Mouse (Mus musculus) embryonic facial prominence, embryonic 15.5 days (tissue): ENCODE data around the gene Brpf1. TPM values are rescaled to one million over a fixed set of nuclear protein-coding genes. Genes with fewer than 3 reads are reported as not detected.

Source experiments
- ATAC-seq: fragments of 200-750 bp; cut with Nextera tagmentation; 2 replicates; pipeline ENCODE4 v1.8.0; 2017; ENCODE audit warnings: low read depth, moderate TSS enrichment; ENCODE audit not compliant: insufficient number of reproducible peaks, low FRiP score, low TSS enrichment
- H3K27ac ChIP-seq: fragments of 300-500 bp; sonication (generic); replicated peaks from 2 replicates; pipeline ENCODE4 v1.5.1; 2015; ENCODE audit warnings: mild to moderate bottlenecking, inconsistent platforms
- H3K27me3 ChIP-seq: fragments of 300-500 bp; sonication (generic); 2 replicates; pipeline ENCODE4 v1.6.1; 2015; ENCODE audit warnings: inconsistent platforms
- H3K36me3 ChIP-seq: fragments of 300-500 bp; sonication (generic); 2 replicates; pipeline ENCODE4 v1.6.1; 2015; ENCODE audit warnings: mild to moderate bottlenecking, inconsistent platforms
- H3K4me1 ChIP-seq: fragments of 300-500 bp; sonication (generic); 2 replicates; pipeline ENCODE4 v1.6.1; 2015; ENCODE audit warnings: inconsistent platforms
- H3K4me2 ChIP-seq: fragments of 300-500 bp; sonication (generic); replicated peaks from 2 replicates; pipeline ENCODE4 v1.6.1; 2015; ENCODE audit warnings: mild to moderate bottlenecking, inconsistent platforms
- H3K4me3 ChIP-seq: fragments of 300-500 bp; sonication (generic); replicated peaks from 2 replicates; pipeline ENCODE4 v1.5.1; 2015; ENCODE audit warnings: mild to moderate bottlenecking, inconsistent platforms
- H3K9ac ChIP-seq: fragments of 300-500 bp; sonication (generic); 2 replicates; pipeline ENCODE4 v1.6.1; 2015; ENCODE audit warnings: inconsistent platforms
- H3K9me3 ChIP-seq: fragments of 300-500 bp; sonication (generic); replicated peaks from 2 replicates; pipeline ENCODE4 v1.6.1; 2016; ENCODE audit warnings: inconsistent platforms
- WGBS: fragments of 180-500 bp; shearing (Covaris S2); methylation state at CpG from one replicate; pipeline ENCODE4 v1.1.7; 2015; 5-methylcytosine and 5-hydroxymethylcytosine counted together
- polyA plus RNA-seq: library from polyadenylated mRNA; unstranded; fragments of >200 nt; fragmentation: Nextera tagmentation; extraction: Ambion mirVana; gene quantifications from 2 replicates; pipeline ENCODE4 v1.2.1, GENCODE M21; 2015

Brpf1 gene
- polyA plus RNA-seq, 1 experiment from 2014 or later = 22.9 TPM

DNA sequence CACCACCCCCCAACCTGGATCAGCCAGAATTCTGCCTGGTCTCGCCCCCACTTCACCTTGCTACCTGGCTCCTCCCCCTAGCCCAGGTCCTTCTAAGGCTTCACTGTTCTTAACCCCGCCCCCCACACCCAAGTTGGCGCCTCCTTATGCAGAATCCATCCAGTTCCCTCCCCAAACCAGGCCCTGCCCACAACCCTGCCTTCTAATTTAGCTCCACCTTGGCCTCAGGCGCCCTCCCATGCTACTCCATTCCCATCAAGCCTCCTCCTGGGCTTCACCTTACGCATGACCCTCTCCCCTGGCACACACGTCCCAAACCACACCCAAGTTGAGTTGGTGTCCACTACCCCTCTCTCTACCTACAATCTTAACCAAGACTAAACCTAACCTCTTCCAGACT, 23.4 kb upstream of the Brpf1 start:
- ATAC-seq = no peak
- H3K4me3 ChIP-seq = 0 out of 2 replicates have a peak overlapping the region, but pooled peaks have one; percentile 12
- no peak overlapping the region for H3K9ac ChIP-seq
- peaks cover 44% of the 10 kb centered on the region for H3K27me3 ChIP-seq
- peak overlapping the region; percentile 29; the same call in 1 of the 2 replicates for H3K4me2 ChIP-seq
- H3K4me1 ChIP-seq = peaks cover 9% of the 10 kb centered on the region
- no peaks in the 10 kb centered on the region for H3K9me3 ChIP-seq
- H3K36me3 ChIP-seq = peaks cover 10% of the 10 kb centered on the region
- no peak overlapping the region for H3K27ac ChIP-seq
- 3% methylated on average over 6 of the region's 6 CpGs for WGBS

DNA sequence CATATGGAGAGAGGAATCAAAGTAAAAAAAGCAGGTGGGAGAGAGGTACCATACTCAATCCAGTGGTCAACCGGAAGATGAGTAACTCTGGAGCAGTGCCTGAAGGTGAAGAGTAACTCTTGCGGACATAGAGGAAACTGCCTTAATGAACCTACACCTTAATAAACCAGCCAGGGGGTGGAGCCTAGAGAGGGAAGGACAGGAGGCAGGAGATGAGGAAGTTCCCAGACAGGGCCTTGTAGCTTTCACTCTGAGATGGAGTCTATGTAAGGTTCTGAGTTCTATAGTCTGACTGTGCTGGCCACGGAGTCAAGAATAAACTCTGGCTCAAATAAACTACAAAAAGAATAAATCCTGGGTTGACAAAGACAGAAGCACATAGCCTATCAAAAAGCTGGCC, 22.0 kb upstream of the Brpf1 start:
- H3K9ac ChIP-seq = no peak overlapping the region
- 0 out of 2 replicates have a peak, but pooled peaks cover 3% of the 10 kb centered on the region for H3K36me3 ChIP-seq
- peaks cover 9% of the 10 kb centered on the region for H3K4me1 ChIP-seq
- H3K27me3 ChIP-seq = peaks cover 44% of the 10 kb centered on the region
- no peak overlapping the region for H3K4me3 ChIP-seq
- H3K27ac ChIP-seq = no peak overlapping the region
- whole genome bisulfite sequencing = 76% methylated on average over 3 of the region's 3 CpGs
- no peak overlapping the region for H3K4me2 ChIP-seq
- no peaks in the 10 kb centered on the region for H3K9me3 ChIP-seq
- no peak for ATAC-seq

DNA sequence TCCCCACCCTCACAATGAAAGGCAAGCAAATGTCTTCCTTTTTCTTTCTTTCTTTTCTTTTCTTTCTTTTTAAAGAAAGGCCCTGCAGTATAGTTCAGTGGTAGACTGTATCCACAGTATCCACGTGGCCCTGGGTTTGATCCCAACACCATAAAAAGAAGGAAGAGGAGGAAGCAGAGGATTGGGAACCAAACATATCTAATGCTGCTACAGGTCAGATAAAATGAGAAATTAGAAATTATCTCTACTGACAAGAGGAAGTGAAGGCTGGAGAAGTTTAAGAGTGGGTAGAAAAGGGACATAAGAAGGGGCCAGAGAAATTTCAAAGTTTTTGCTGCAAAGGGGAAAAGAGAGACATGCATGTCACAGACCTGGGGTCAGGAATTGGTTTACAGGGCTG, 20.6 kb upstream of the Brpf1 start:
- H3K4me1 ChIP-seq = peaks cover 9% of the 10 kb centered on the region
- ATAC-seq = no peak
- 62% methylated on average over 1 of the region's 1 CpGs for WGBS
- H3K9ac ChIP-seq = no peak overlapping the region
- H3K4me2 ChIP-seq = no peak overlapping the region
- H3K4me3 ChIP-seq = no peak overlapping the region
- H3K9me3 ChIP-seq = no peaks in the 10 kb centered on the region
- peaks cover 44% of the 10 kb centered on the region for H3K27me3 ChIP-seq
- H3K27ac ChIP-seq = no peak overlapping the region
- no peaks in the 10 kb centered on the region for H3K36me3 ChIP-seq

DNA sequence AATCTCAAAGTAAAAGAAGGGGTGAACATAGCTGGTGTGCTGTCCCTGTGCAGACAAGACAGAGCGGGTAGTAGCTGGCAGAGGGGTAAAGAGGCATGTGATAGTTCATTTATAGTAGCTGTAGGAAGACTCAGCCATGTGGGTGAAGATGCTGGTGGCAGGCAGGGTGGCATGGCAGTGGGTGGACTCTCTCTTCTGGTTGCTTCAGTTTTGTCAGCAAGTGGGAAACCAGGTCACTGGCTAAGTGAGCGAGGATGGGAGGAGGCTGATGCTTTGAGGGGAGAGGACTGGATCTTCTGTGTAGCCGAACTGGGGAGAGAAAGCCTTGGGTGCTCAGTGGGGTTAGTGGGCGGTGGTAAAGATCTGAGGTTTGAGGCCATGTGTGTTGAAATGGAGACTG, 19.7 kb upstream of the Brpf1 start:
- Histone ChIP-seq H3K4me2 (no peak overlapping the region), H3K4me3 (no peak overlapping the region), H3K27me3 (peaks cover 37% of the 10 kb centered on the region), H3K9ac (no peak overlapping the region), H3K4me1 (peaks cover 5% of the 10 kb centered on the region; the same call in 1 of the 2 replicates), H3K36me3 (no peaks in the 10 kb centered on the region), H3K27ac (no peak overlapping the region), H3K9me3 (no peaks in the 10 kb centered on the region)
- no peak for ATAC-seq
- 59% methylated on average over 4 of the region's 4 CpGs for WGBS

DNA sequence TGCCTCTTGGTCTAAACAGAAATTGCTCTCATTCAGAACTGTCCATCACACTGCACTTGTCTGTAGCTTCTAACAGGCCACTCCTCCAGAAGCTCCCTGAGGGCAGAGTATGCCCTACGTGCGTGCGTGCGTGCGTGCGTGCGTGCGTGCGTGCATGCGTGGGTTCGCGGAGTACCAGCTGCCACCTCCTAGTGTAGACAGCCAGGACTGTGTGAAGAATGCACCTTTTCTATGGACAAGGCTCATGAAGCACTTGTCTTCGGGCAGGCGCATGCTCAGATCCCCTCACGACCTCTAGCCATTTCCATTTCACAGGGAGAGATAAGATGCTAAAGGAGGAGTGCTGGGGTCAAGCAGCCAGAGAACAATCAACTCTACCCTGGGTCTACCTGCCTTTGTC, 17.6 kb upstream of the Brpf1 start:
- Histone ChIP-seq H3K27me3 (peaks cover 15% of the 10 kb centered on the region), H3K9me3 (no peaks in the 10 kb centered on the region), H3K4me1 (no peaks in the 10 kb centered on the region), H3K27ac (no peak overlapping the region), H3K4me2 (no peak overlapping the region), H3K4me3 (no peak overlapping the region), H3K36me3 (no peaks in the 10 kb centered on the region), H3K9ac (no peak overlapping the region)
- no peak for ATAC-seq
- 87% methylated on average over 15 of the region's 15 CpGs for WGBS

DNA sequence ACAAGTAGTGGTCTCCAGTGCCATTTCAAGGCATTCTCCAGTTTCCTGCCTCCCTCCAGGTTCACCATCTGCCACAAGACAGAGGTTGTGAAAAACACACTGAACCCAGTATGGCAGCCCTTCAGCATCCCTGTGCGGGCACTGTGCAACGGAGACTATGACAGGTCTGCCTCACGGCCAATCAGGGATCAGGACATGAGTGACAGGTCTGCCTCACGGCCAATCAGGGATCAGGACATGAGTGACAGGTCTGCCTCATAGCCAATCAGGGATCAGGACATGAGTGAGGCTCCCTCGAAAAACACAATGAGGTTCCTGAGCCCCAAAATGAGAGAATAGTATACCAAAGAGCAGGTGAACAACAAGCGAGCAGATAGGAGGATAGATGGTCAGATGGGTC, 16.6 kb upstream of the Brpf1 start:
- Histone ChIP-seq H3K9ac (no peak overlapping the region), H3K9me3 (no peaks in the 10 kb centered on the region), H3K36me3 (no peaks in the 10 kb centered on the region), H3K27ac (no peak overlapping the region), H3K4me1 (no peaks in the 10 kb centered on the region), H3K4me3 (no peak overlapping the region), H3K4me2 (no peak overlapping the region), H3K27me3 (peaks cover 6% of the 10 kb centered on the region; the same call in 1 of the 2 replicates)
- ATAC-seq = no peak
- 63% methylated on average over 6 of the region's 6 CpGs for WGBS

DNA sequence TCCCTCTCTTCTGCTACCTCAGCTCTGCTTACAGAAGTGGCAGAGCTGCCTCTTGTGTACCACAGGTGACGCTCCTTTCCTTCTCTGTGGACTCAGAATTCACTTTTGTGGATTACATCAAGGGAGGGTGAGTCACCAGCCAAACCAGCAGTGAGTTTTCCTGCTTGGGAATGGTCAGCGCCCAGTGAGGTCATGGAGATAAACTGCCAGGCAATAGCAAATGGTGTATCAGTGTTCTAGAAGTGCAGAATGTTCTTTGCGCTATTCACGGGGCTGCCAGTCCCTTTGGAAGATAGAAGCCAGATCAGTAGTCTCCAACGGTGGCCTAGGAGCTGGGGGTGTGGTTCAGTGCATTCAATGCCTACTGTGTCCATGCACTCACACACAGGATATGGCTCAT, 14.0 kb upstream of the Brpf1 start:
- Histone ChIP-seq H3K4me3 (no peak overlapping the region), H3K4me2 (no peak overlapping the region), H3K4me1 (no peaks in the 10 kb centered on the region), H3K36me3 (no peaks in the 10 kb centered on the region), H3K27me3 (no peaks in the 10 kb centered on the region), H3K9ac (no peak overlapping the region), H3K9me3 (no peaks in the 10 kb centered on the region), H3K27ac (no peak overlapping the region)
- WGBS = 68% methylated on average over 5 of the region's 5 CpGs
- ATAC-seq = no peak

DNA sequence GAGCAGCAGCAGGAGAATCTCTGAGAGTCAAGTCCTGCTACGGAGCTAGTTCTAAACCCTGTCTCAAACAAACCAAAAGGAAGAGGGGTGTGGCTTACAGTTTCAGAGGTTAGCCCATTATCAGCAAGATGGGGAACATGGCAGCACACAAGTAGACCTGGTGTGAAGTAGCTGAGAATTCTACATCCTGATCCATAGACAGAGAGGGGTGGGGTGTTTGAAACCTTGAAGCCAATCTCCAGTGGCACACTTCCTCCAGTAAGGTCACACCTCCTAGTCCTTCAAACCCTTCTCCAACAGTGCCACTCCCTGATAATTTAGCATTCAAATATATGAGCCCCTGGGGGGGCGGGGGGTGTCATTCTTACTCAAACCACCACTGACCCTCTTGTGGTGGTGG, 10.9 kb upstream of the Brpf1 start:
- H3K27me3 ChIP-seq = no peaks in the 10 kb centered on the region
- no peaks in the 10 kb centered on the region for H3K36me3 ChIP-seq
- no peak overlapping the region for H3K4me2 ChIP-seq
- no peak for ATAC-seq
- no peak overlapping the region for H3K27ac ChIP-seq
- no peak overlapping the region for H3K9ac ChIP-seq
- H3K9me3 ChIP-seq = no peaks in the 10 kb centered on the region
- no peak overlapping the region for H3K4me3 ChIP-seq
- WGBS = 67% methylated on average over 2 of the region's 2 CpGs
- no peaks in the 10 kb centered on the region for H3K4me1 ChIP-seq

DNA sequence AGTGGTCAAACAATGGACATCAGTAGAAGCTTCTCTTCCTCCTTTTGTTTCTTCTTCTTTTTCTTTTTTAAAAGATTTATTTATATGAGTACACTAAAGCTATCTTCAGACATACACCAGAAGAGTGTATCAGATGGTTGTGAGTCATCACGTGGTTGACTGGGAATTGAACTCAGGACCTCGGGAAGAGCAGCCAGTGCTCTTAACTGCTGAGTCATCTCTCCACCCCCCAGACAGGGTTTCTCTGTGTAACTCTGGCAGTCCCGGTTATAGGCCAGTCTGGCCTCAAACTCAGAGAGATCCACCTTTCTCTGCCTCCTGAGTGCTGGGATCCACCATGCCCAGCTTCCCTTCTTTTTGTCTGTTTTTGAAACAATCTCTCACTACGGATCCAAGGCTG, 10.3 kb upstream of the Brpf1 start:
- Histone ChIP-seq H3K27ac (no peak overlapping the region), H3K9ac (no peak overlapping the region), H3K4me1 (no peaks in the 10 kb centered on the region), H3K27me3 (no peaks in the 10 kb centered on the region), H3K9me3 (no peaks in the 10 kb centered on the region), H3K4me2 (no peak overlapping the region), H3K36me3 (no peaks in the 10 kb centered on the region), H3K4me3 (no peak overlapping the region)
- no peak for ATAC-seq
- 56% methylated on average over 4 of the region's 4 CpGs for WGBS

DNA sequence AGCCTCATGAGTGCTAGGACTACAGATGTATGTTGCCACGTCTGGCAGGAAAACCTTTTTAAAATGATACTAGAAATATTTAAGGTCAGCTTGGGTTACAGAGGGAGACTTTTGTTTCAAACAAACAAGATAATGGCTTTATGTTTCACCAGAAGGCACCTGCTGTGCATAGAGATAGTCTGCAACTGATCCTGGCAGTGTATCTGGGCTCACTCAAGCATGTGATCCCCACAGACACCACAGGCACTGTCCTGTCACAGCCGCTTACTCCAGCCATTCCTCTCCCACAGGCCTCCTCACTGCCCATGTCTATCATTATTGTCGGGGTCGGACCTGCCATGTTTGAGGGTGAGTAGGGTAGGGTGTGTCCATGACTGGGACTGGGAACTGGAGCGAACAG, 5.6 kb upstream of the Brpf1 start:
- no peak for ATAC-seq
- no peak overlapping the region for H3K4me2 ChIP-seq
- H3K27me3 ChIP-seq = no peaks in the 10 kb centered on the region
- no peak overlapping the region for H3K27ac ChIP-seq
- 77% methylated on average over 5 of the region's 5 CpGs for WGBS
- no peaks in the 10 kb centered on the region for H3K9me3 ChIP-seq
- H3K4me3 ChIP-seq = no peak overlapping the region
- H3K9ac ChIP-seq = no peak overlapping the region
- H3K36me3 ChIP-seq = no peaks in the 10 kb centered on the region
- H3K4me1 ChIP-seq = 0 out of 2 replicates have a peak, but pooled peaks cover 3% of the 10 kb centered on the region

DNA sequence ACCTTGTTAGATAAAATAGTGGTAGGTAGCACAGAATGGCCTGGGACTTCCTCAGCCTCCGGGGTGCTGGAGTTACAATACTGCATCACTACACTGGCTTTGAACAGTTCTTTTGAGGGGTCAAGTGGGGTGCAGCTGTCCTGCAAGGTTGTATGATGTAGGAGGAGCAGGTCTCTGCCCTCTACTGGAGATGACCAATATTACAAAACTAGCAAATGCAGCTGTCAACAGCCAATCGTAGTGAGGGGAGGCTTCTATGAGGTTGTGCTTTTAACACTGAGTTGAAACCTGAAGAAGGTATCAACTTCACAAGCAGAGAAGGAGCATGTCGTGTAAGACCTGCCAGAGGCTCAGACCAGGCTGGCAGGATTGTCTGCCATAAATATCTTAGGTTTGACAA, 4.7 kb upstream of the Brpf1 start:
- no peaks in the 10 kb centered on the region for H3K27me3 ChIP-seq
- 23% methylated on average over 3 of the region's 3 CpGs for WGBS

DNA sequence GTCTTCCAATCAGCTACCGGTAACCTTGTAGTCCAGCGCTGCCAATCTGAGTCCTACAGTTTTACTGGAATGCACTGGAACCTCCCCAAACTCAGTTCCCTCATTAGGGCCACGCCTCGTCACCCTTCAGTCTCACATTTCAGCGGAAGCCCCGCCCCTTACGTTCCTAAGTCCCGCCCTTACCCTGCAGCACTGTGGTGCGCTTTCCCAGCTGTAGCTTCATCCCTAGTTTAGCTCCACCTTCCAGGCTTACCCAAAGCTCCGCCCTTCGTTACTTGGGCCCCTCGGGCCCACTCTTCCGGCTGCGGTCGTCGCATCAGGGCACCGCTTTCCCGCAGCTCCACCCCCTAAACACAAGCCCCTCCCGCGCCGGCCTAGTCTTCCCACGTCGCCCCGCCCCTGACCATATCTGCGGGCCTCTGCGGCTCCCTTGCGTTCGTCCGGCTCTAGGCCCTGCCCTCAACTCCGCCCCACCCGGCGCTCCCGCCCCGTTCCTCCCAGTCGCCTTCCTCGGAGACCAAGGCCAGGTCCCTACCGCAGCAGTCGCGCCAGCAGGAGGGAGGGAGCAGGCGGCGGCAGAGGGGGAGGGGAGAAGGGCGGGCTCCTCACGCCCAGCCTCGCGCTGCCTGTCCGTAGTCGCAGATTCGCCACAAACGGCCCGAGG, 483 bp upstream of the Brpf1 start:
- Histone ChIP-seq H3K4me2 (peak overlapping the region; percentile 96), H3K9me3 (no peaks in the 10 kb centered on the region), H3K4me3 (peak overlapping the region; percentile 100), H3K36me3 (peaks cover 17% of the 10 kb centered on the region), H3K27me3 (no peaks in the 10 kb centered on the region), H3K9ac (peak overlapping the region; percentile 98), H3K4me1 (peaks cover 22% of the 10 kb centered on the region), H3K27ac (peak overlapping the region; percentile 99)
- under 1% methylated on average over 47 of the region's 50 CpGs for WGBS
- peak; percentile 98 for ATAC-seq

More for the DNA sequence above, 4.7 kb upstream of the Brpf1 start:
- Histone ChIP-seq H3K36me3 (no peaks in the 10 kb centered on the region), H3K9ac (no peak overlapping the region), H3K9me3 (no peaks in the 10 kb centered on the region), H3K4me2 (no peak overlapping the region), H3K4me1 (0 out of 2 replicates have a peak, but pooled peaks cover 3% of the 10 kb centered on the region), H3K4me3 (no peak overlapping the region), H3K27ac (no peak overlapping the region)
- ATAC-seq = no peak
